Mouse (Mus musculus): Measurements from ENCODE around the gene Calm2. TPM values are rescaled to one million over a fixed set of nuclear protein-coding genes. Genes with fewer than 3 reads are reported as not detected.

Gene Calm2
- polyA plus RNA-seq, 1 experiment: 57.3 TPM

- H3K4me3 ChIP-seq (ENCODE audit: control insufficient read depth, insufficient read depth, low read length): no peak overlapping the region
- peaks cover 2% of the 10 kb centered on the region; the same call in 1 of the 2 replicates for H3K4me1 ChIP-seq (replicated peaks; ENCODE audit: control insufficient read depth, insufficient read depth, low read length)
- peaks cover 13% of the 10 kb centered on the region for H3K36me3 ChIP-seq (ENCODE audit: control insufficient read depth, insufficient read depth, low read length)
- H3K27ac ChIP-seq (ENCODE audit: control insufficient read depth, insufficient read depth, low read length): no peak overlapping the region
- no peak for DNase-seq
- TF ChIP-seq CTCF (IDR thresholded peaks at IDR 0.05; ENCODE audit: borderline replicate concordance, control insufficient read depth, extremely low read depth, insufficient read depth, low read length, poor library complexity): no peak
- no peak for TF ChIP-seq POLR2A (IDR thresholded peaks at IDR 0.05; ENCODE audit: control insufficient read depth, extremely low read depth, insufficient read depth, low read length, poor library complexity)
- H3K27me3 ChIP-seq (ENCODE audit: control insufficient read depth, insufficient read depth, low read length): no peaks in the 10 kb centered on the region
- 87% methylated on average over 2 of the region's 2 CpGs for WGBS
Measured at GRCm38 (mm10) chr17:87441537-87441936, 5.2 kb downstream of the Calm2 start.

- Histone ChIP-seq H3K4me3 (ENCODE audit: control insufficient read depth, insufficient read depth, low read length) (no peak overlapping the region), H3K27me3 (ENCODE audit: control insufficient read depth, insufficient read depth, low read length) (no peaks in the 10 kb centered on the region), H3K36me3 (ENCODE audit: control insufficient read depth, insufficient read depth, low read length) (peaks cover 29% of the 10 kb centered on the region), H3K27ac (ENCODE audit: control insufficient read depth, insufficient read depth, low read length) (no peak overlapping the region), H3K4me1 (replicated peaks; ENCODE audit: control insufficient read depth, insufficient read depth, low read length) (peaks cover 2% of the 10 kb centered on the region; the same call in 1 of the 2 replicates)
- no peak for DNase-seq
- TF ChIP-seq POLR2A (IDR thresholded peaks at IDR 0.05; ENCODE audit: control insufficient read depth, extremely low read depth, insufficient read depth, low read length, poor library complexity) (no peak), CTCF (IDR thresholded peaks at IDR 0.05; ENCODE audit: borderline replicate concordance, control insufficient read depth, extremely low read depth, insufficient read depth, low read length, poor library complexity) (no peak)
- WGBS: 92% methylated on average over 2 of the region's 2 CpGs
Measured at GRCm38 (mm10) chr17:87439441-87439840, 7.3 kb downstream of the Calm2 start.

GRCm38 (mm10) chr17:87433929-87434328 is 12.8 kb downstream of the Calm2 start:
- H3K4me3 ChIP-seq (ENCODE audit: control insufficient read depth, insufficient read depth, low read length): no peak overlapping the region
- TF ChIP-seq CTCF (IDR thresholded peaks at IDR 0.05; ENCODE audit: borderline replicate concordance, control insufficient read depth, extremely low read depth, insufficient read depth, low read length, poor library complexity) (no peak), POLR2A (IDR thresholded peaks at IDR 0.05; ENCODE audit: control insufficient read depth, extremely low read depth, insufficient read depth, low read length, poor library complexity) (no peak)
- H3K4me1 ChIP-seq (replicated peaks; ENCODE audit: control insufficient read depth, insufficient read depth, low read length): no peaks in the 10 kb centered on the region
- peaks cover 43% of the 10 kb centered on the region for H3K36me3 ChIP-seq (ENCODE audit: control insufficient read depth, insufficient read depth, low read length)
- no peak overlapping the region for H3K27ac ChIP-seq (ENCODE audit: control insufficient read depth, insufficient read depth, low read length)
- no peak for DNase-seq
- no peaks in the 10 kb centered on the region for H3K27me3 ChIP-seq (ENCODE audit: control insufficient read depth, insufficient read depth, low read length)
- WGBS: 98% methylated on average over 3 of the region's 3 CpGs

- Histone ChIP-seq H3K4me3 (ENCODE audit: control insufficient read depth, insufficient read depth, low read length) (no peak overlapping the region), H3K36me3 (ENCODE audit: control insufficient read depth, insufficient read depth, low read length) (peaks cover 41% of the 10 kb centered on the region), H3K27me3 (ENCODE audit: control insufficient read depth, insufficient read depth, low read length) (no peaks in the 10 kb centered on the region), H3K4me1 (replicated peaks; ENCODE audit: control insufficient read depth, insufficient read depth, low read length) (no peaks in the 10 kb centered on the region), H3K27ac (ENCODE audit: control insufficient read depth, insufficient read depth, low read length) (no peak overlapping the region)
- no peak for DNase-seq
- 96% methylated on average over 5 of the region's 5 CpGs for WGBS
- TF ChIP-seq POLR2A (IDR thresholded peaks at IDR 0.05; ENCODE audit: control insufficient read depth, extremely low read depth, insufficient read depth, low read length, poor library complexity): no peak
- TF ChIP-seq CTCF (IDR thresholded peaks at IDR 0.05; ENCODE audit: borderline replicate concordance, control insufficient read depth, extremely low read depth, insufficient read depth, low read length, poor library complexity): no peak
Measured at GRCm38 (mm10) chr17:87432743-87433142, 14.0 kb downstream of the Calm2 start.

GRCm38 (mm10) chr17:87432314-87432713 is 14.4 kb downstream of the Calm2 start:
- no peaks in the 10 kb centered on the region for H3K27me3 ChIP-seq (ENCODE audit: control insufficient read depth, insufficient read depth, low read length)
- H3K4me1 ChIP-seq (replicated peaks; ENCODE audit: control insufficient read depth, insufficient read depth, low read length): no peaks in the 10 kb centered on the region
- DNase-seq: no peak
- no peak overlapping the region for H3K27ac ChIP-seq (ENCODE audit: control insufficient read depth, insufficient read depth, low read length)
- H3K36me3 ChIP-seq (ENCODE audit: control insufficient read depth, insufficient read depth, low read length): peaks cover 41% of the 10 kb centered on the region
- no peak for TF ChIP-seq CTCF (IDR thresholded peaks at IDR 0.05; ENCODE audit: borderline replicate concordance, control insufficient read depth, extremely low read depth, insufficient read depth, low read length, poor library complexity)
- no peak for TF ChIP-seq POLR2A (IDR thresholded peaks at IDR 0.05; ENCODE audit: control insufficient read depth, extremely low read depth, insufficient read depth, low read length, poor library complexity)
- no peak overlapping the region for H3K4me3 ChIP-seq (ENCODE audit: control insufficient read depth, insufficient read depth, low read length)

GRCm38 (mm10) chr17:87429431-87429830 is 17.3 kb downstream of the Calm2 start:
- 92% methylated on average over 3 of the region's 3 CpGs for WGBS
- no peak for DNase-seq
- Histone ChIP-seq H3K36me3 (ENCODE audit: control insufficient read depth, insufficient read depth, low read length) (peaks cover 25% of the 10 kb centered on the region), H3K27me3 (ENCODE audit: control insufficient read depth, insufficient read depth, low read length) (no peaks in the 10 kb centered on the region), H3K4me1 (replicated peaks; ENCODE audit: control insufficient read depth, insufficient read depth, low read length) (no peaks in the 10 kb centered on the region), H3K27ac (ENCODE audit: control insufficient read depth, insufficient read depth, low read length) (no peak overlapping the region), H3K4me3 (ENCODE audit: control insufficient read depth, insufficient read depth, low read length) (no peak overlapping the region)
- no peak for TF ChIP-seq CTCF (IDR thresholded peaks at IDR 0.05; ENCODE audit: borderline replicate concordance, control insufficient read depth, extremely low read depth, insufficient read depth, low read length, poor library complexity)

GRCm38 (mm10) chr17:87427511-87427910 is 19.2 kb downstream of the Calm2 start, which contains the start of gene Stpg4:
Gene Stpg4 (minus strand): TSS chr17:87427741.
- no peak for DNase-seq
- no peaks in the 10 kb centered on the region for H3K27me3 ChIP-seq (ENCODE audit: control insufficient read depth, insufficient read depth, low read length)
- TF ChIP-seq CTCF (IDR thresholded peaks at IDR 0.05; ENCODE audit: borderline replicate concordance, control insufficient read depth, extremely low read depth, insufficient read depth, low read length, poor library complexity) (no peak), POLR2A (IDR thresholded peaks at IDR 0.05; ENCODE audit: control insufficient read depth, extremely low read depth, insufficient read depth, low read length, poor library complexity) (no peak)
- no peaks in the 10 kb centered on the region for H3K4me1 ChIP-seq (replicated peaks; ENCODE audit: control insufficient read depth, insufficient read depth, low read length)
- no peak within 1 kb of the TSS for H3K27ac ChIP-seq (ENCODE audit: control insufficient read depth, insufficient read depth, low read length)
- H3K36me3 ChIP-seq (ENCODE audit: control insufficient read depth, insufficient read depth, low read length): peaks cover 10% of the 10 kb centered on the region
- H3K4me3 ChIP-seq (ENCODE audit: control insufficient read depth, insufficient read depth, low read length): no peak within 1 kb of the TSS
- 94% methylated on average over 24 of the region's 24 CpGs for WGBS
